In the genomic region with DNA sequence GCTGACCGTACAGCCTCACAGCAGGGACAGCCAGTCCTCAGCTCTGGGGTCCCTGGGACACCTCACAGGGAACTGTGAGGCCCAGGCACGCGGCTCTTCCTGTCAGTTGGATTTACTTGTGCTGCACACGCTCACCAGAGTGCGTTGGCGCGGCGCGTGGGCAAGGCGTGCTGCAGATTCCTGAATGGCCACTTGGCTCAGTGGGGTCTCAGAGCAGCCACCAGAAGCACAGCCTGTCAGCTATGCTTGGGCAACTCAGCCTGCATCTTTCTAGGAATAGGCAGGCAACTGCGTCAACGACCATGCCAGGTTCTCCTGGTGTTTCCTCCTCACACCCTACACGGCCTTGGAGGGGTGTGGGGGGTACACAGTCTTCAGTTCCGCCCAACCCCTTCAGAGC, we compare ENCODE assay signal across 22 mouse cellular contexts. TPM values are rescaled to one million over a fixed set of nuclear protein-coding genes. Genes with fewer than 3 reads are reported as not detected.
DNase-seq lines count a peak whose midpoint lies in the region; ATAC-seq lines count a peak whose summit lies in the region.
"Had no signal": no experiment of that assay in that cellular context is flagged by ENCODE, and none has a peak within 500 bp of the region (broad histone marks: within the 10 kb centered on the region; RNA-seq: fewer than 3 reads in every experiment).

No protein-coding gene starts in this region.

- H3K9me3 ChIP-seq in hindbrain, embryonic 12.5 days (replicated peaks) = no peaks in the 10 kb centered on the region
- H3K9me3 ChIP-seq in hindbrain, embryonic 11.5 days (ENCODE audit: control insufficient read depth, low read length) = no peaks in the 10 kb centered on the region
- no peaks in the 10 kb centered on the region for H3K9me3 ChIP-seq in liver, embryonic 13.5 days (replicated peaks)
- no peaks in the 10 kb centered on the region for H3K9me3 ChIP-seq in liver, embryonic 11.5 days (ENCODE audit: control insufficient read depth, low read length)
- no peaks in the 10 kb centered on the region for H3K9me3 ChIP-seq in limb, embryonic 10.5 days (replicated peaks)
- H3K9me3 ChIP-seq: heart, embryonic 13.5 days; megakaryocyte, embryonic 14.5 days had no signal

- no peak overlapping the region for H3K4me2 ChIP-seq in hindbrain, embryonic 12.5 days (replicated peaks)
- H3K4me2 ChIP-seq in hindbrain, embryonic 11.5 days (replicated peaks; ENCODE audit: low read depth, low read length) = no peak overlapping the region
- H3K4me2 ChIP-seq in liver, embryonic 13.5 days = no peak overlapping the region
- no peak overlapping the region for H3K4me2 ChIP-seq in liver, embryonic 11.5 days
- H3K4me2 ChIP-seq: heart, embryonic 13.5 days had no signal

- H3K27ac ChIP-seq in hindbrain, embryonic 12.5 days = peak overlapping the region; percentile 9; the same call in 1 of the 2 replicates
- no peak overlapping the region for H3K27ac ChIP-seq in hindbrain, embryonic 11.5 days (ENCODE audit: low read depth, low read length)
- 0 out of 2 replicates have a peak overlapping the region, but pooled peaks have one; percentile 5 for H3K27ac ChIP-seq in liver, embryonic 13.5 days
- H3K27ac ChIP-seq in liver, embryonic 11.5 days (ENCODE audit: low read depth, low read length) = no peak overlapping the region
- peak overlapping the region; percentile 31 for H3K27ac ChIP-seq in limb, embryonic 10.5 days
- H3K27ac ChIP-seq: heart, embryonic 13.5 days had no signal

- H3K36me3 ChIP-seq in hindbrain, embryonic 12.5 days = no peaks in the 10 kb centered on the region
- H3K36me3 ChIP-seq in hindbrain, embryonic 11.5 days (ENCODE audit: control insufficient read depth, insufficient read depth, low read length) = no peaks in the 10 kb centered on the region
- H3K36me3 ChIP-seq in liver, embryonic 13.5 days = 0 out of 2 replicates have a peak, but pooled peaks cover 1% of the 10 kb centered on the region
- no peaks in the 10 kb centered on the region for H3K36me3 ChIP-seq in liver, embryonic 11.5 days (ENCODE audit: control insufficient read depth, insufficient read depth, low read length)
- H3K36me3 ChIP-seq in limb, embryonic 10.5 days = peaks cover 6% of the 10 kb centered on the region; the same call in 1 of the 2 replicates
- H3K36me3 ChIP-seq: heart, embryonic 13.5 days had no signal

- H3K4me3 ChIP-seq in hindbrain, embryonic 12.5 days = no peak overlapping the region
- no peak overlapping the region for H3K4me3 ChIP-seq in hindbrain, embryonic 11.5 days (ENCODE audit: low read depth, low read length)
- no peak overlapping the region for H3K4me3 ChIP-seq in liver, embryonic 13.5 days (replicated peaks)
- H3K4me3 ChIP-seq in liver, embryonic 11.5 days (ENCODE audit: low read depth, low read length) = no peak overlapping the region
- H3K4me3 ChIP-seq in limb, embryonic 10.5 days = no peak overlapping the region
- H3K4me3 ChIP-seq: heart, embryonic 13.5 days; megakaryocyte, embryonic 14.5 days had no signal

- WGBS in hindbrain, embryonic 12.5 days = 88% methylated on average over 14 of the region's 14 CpGs
- 87% methylated on average over 14 of the region's 14 CpGs for WGBS in hindbrain, embryonic 11.5 days
- 84% methylated on average over 14 of the region's 14 CpGs for WGBS in liver, embryonic 13.5 days (ENCODE audit: insufficient replicate concordance)
- 85% methylated on average over 14 of the region's 14 CpGs for WGBS in liver, embryonic 11.5 days
- WGBS in limb, embryonic 10.5 days = 85% methylated on average over 14 of the region's 14 CpGs

- H3K4me1 ChIP-seq in hindbrain, embryonic 12.5 days = peaks cover 44% of the 10 kb centered on the region
- peaks cover 7% of the 10 kb centered on the region for H3K4me1 ChIP-seq in hindbrain, embryonic 11.5 days (replicated peaks; ENCODE audit: control insufficient read depth, insufficient read depth, low read length)
- H3K4me1 ChIP-seq in liver, embryonic 13.5 days (replicated peaks) = peaks cover 72% of the 10 kb centered on the region
- peaks cover 46% of the 10 kb centered on the region for H3K4me1 ChIP-seq in liver, embryonic 11.5 days (replicated peaks; ENCODE audit: control insufficient read depth, insufficient read depth, low read length)
- H3K4me1 ChIP-seq in limb, embryonic 10.5 days = peaks cover 45% of the 10 kb centered on the region

- H3K9ac ChIP-seq in hindbrain, embryonic 12.5 days = no peak overlapping the region; the same call in 1 of the 2 replicates
- H3K9ac ChIP-seq in hindbrain, embryonic 11.5 days (ENCODE audit: low read depth, low read length) = no peak overlapping the region
- H3K9ac ChIP-seq in liver, embryonic 13.5 days = no peak overlapping the region
- no peak overlapping the region for H3K9ac ChIP-seq in liver, embryonic 11.5 days (ENCODE audit: low read depth, low read length)
- H3K9ac ChIP-seq: heart, embryonic 13.5 days; liver, postnatal 0 days had no signal

- no peak for ATAC-seq in hindbrain, embryonic 12.5 days (ENCODE audit: low FRiP score)
- no peak for ATAC-seq in hindbrain, embryonic 11.5 days (ENCODE audit: low FRiP score)
- no peak for ATAC-seq in liver, embryonic 13.5 days (ENCODE audit: low read depth)
- ATAC-seq in liver, embryonic 11.5 days (replicated peaks; ENCODE audit: low FRiP score) = no peak
- ATAC-seq: activated CD4-positive, CD25-positive, alpha-beta regulatory T cell, adult 4 months; forebrain, embryonic 14.5 days; hindbrain, embryonic 16.5 days; intestine, embryonic 16.5 days had no signal

- no peaks in the 10 kb centered on the region for H3K27me3 ChIP-seq in hindbrain, embryonic 12.5 days
- H3K27me3 ChIP-seq in hindbrain, embryonic 11.5 days (ENCODE audit: control insufficient read depth, insufficient read depth, low read length) = no peaks in the 10 kb centered on the region
- H3K27me3 ChIP-seq in liver, embryonic 13.5 days = no peaks in the 10 kb centered on the region
- H3K27me3 ChIP-seq in liver, embryonic 11.5 days (replicated peaks; ENCODE audit: control insufficient read depth, insufficient read depth, low read length) = no peaks in the 10 kb centered on the region
- H3K27me3 ChIP-seq in limb, embryonic 10.5 days (ENCODE audit: low read depth, poor library complexity, severe bottlenecking) = no peaks in the 10 kb centered on the region
- H3K27me3 ChIP-seq: heart, embryonic 13.5 days; megakaryocyte, embryonic 14.5 days had no signal

- DNase-seq in hindbrain, embryonic 11.5 days (ENCODE audit: low spot score) = no peak
- DNase-seq in liver, embryonic 13.5 days = no peak
- DNase-seq in liver, embryonic 11.5 days (ENCODE audit: low spot score) = no peak
- peak; percentile 30 for DNase-seq in R1 (ENCODE audit: low read depth, low spot score)
- no peak for DNase-seq in limb, embryonic 10.5 days (ENCODE audit: low spot score)
- DNase-seq in spleen, postnatal 4 days (ENCODE audit: low spot score in 2 of 2) = no peak
- DNase-seq: adrenal gland, adult 8-10 months; gastrocnemius, postnatal 10 days; heart, adult 11 months; heart, postnatal 14 days; kidney, adult 9 months; kidney, postnatal 14 days; layer of hippocampus, postnatal 36 days; liver, postnatal 0 days; thymus, postnatal 14 days had no signal

RNA-seq across cellular contexts. Expression of a gene that starts 36.1 kb away (rescaled TPM):
- 24.7 and 28.3 TPM in 2 replicates for polyA plus RNA-seq in hindbrain, embryonic 12.5 days (2016; fragmentation: Nextera tagmentation; extraction: Ambion mirVana)
- polyA plus RNA-seq in hindbrain, embryonic 11.5 days (2014; fragmentation: Nextera tagmentation; extraction: Ambion mirVana) = 18.7 and 22.5 TPM in 2 replicates
- 11.3 and 13.5 TPM in 2 replicates for polyA plus RNA-seq in liver, embryonic 13.5 days (2015; fragmentation: Nextera tagmentation; extraction: Ambion mirVana)
- 30.2 and 31.1 TPM in 2 replicates for polyA plus RNA-seq in liver, embryonic 11.5 days (2014; fragmentation: Nextera tagmentation; extraction: Ambion mirVana)
- polyA plus RNA-seq in limb, embryonic 10.5 days (2016; fragmentation: Nextera tagmentation; extraction: Ambion mirVana) = 32.9 and 35.5 TPM in 2 replicates

RNA-seq across cellular contexts. Expression of a gene that starts 44.7 kb away (rescaled TPM):
- 1.7 and 2.4 TPM in 2 replicates for polyA plus RNA-seq in hindbrain, embryonic 12.5 days (2016; fragmentation: Nextera tagmentation; extraction: Ambion mirVana)
- 1.7 and 3.5 TPM in 2 replicates for polyA plus RNA-seq in hindbrain, embryonic 11.5 days (2014; fragmentation: Nextera tagmentation; extraction: Ambion mirVana)
- polyA plus RNA-seq in liver, embryonic 13.5 days (2015; fragmentation: Nextera tagmentation; extraction: Ambion mirVana) = 1.3 and 1.4 TPM in 2 replicates
- polyA plus RNA-seq in liver, embryonic 11.5 days (2014; fragmentation: Nextera tagmentation; extraction: Ambion mirVana) = 1.6 and 2.3 TPM in 2 replicates
- polyA plus RNA-seq in limb, embryonic 10.5 days (2016; fragmentation: Nextera tagmentation; extraction: Ambion mirVana) = 1.9 and 2.3 TPM in 2 replicates

RNA-seq across cellular contexts. Expression of a gene that starts 51.0 kb away (rescaled TPM):
- polyA plus RNA-seq in hindbrain, embryonic 12.5 days (2016; fragmentation: Nextera tagmentation; extraction: Ambion mirVana) = 287 and 354 TPM in 2 replicates
- 445 and 475 TPM in 2 replicates for polyA plus RNA-seq in hindbrain, embryonic 11.5 days (2014; fragmentation: Nextera tagmentation; extraction: Ambion mirVana)
- 372 and 464 TPM in 2 replicates for polyA plus RNA-seq in liver, embryonic 13.5 days (2015; fragmentation: Nextera tagmentation; extraction: Ambion mirVana)
- 683 and 733 TPM in 2 replicates for polyA plus RNA-seq in liver, embryonic 11.5 days (2014; fragmentation: Nextera tagmentation; extraction: Ambion mirVana)
- polyA plus RNA-seq in limb, embryonic 10.5 days (2016; fragmentation: Nextera tagmentation; extraction: Ambion mirVana) = 502 and 576 TPM in 2 replicates

Comparison
In these comparisons a context has a peak if more than half of its experiments do, and no peak if none do; other contexts are left out.
1. H3K27ac ChIP-seq: peak in hindbrain, embryonic 12.5 days (single experiment), liver, embryonic 13.5 days (single experiment) and limb, embryonic 10.5 days (single experiment); none in hindbrain, embryonic 11.5 days (single experiment) and liver, embryonic 11.5 days (single experiment).